Mouse (Mus musculus) kidney, embryonic 14.5 days (tissue): ENCODE results near the gene Gbp6. TPM values are rescaled to one million over a fixed set of nuclear protein-coding genes. Genes with fewer than 3 reads are reported as not detected.
"Not testable (repeated sequence)": the region's sequence is repeated elsewhere in the genome, so short reads cannot be mapped to it uniquely, and the experiment has no call there.

Experiments used
- ATAC-seq: fragments of 200-750 bp; cut with Nextera tagmentation; 2 replicates; pipeline ENCODE4 v1.8.0; 2017; ENCODE audit warnings: moderate number of reproducible peaks, mild to moderate bottlenecking, moderate TSS enrichment, moderate library complexity; ENCODE audit not compliant: low FRiP score, low TSS enrichment
- H3K27ac ChIP-seq: fragments of 300-500 bp; sonication (generic); 2 replicates; pipeline ENCODE4 v1.5.1; 2014; ENCODE audit warnings: low read depth, mild to moderate bottlenecking, low read length, moderate library complexity, mixed read lengths
- H3K27me3 ChIP-seq: fragments of 300-500 bp; sonication (generic); 2 replicates; pipeline ENCODE4 v1.6.1; 2014; ENCODE audit warnings: mild to moderate bottlenecking, low read length; ENCODE audit not compliant: control insufficient read depth, insufficient read depth
- H3K36me3 ChIP-seq: fragments of 300-500 bp; sonication (generic); 2 replicates; pipeline ENCODE4 v1.6.1; 2014; ENCODE audit warnings: low read length, mixed read lengths; ENCODE audit not compliant: control insufficient read depth, insufficient read depth
- H3K4me1 ChIP-seq: fragments of 300-500 bp; sonication (generic); 2 replicates; pipeline ENCODE4 v1.6.1; 2014; ENCODE audit warnings: low read length, mixed read lengths; ENCODE audit not compliant: control insufficient read depth, insufficient read depth
- H3K4me2 ChIP-seq: fragments of 300-500 bp; sonication (generic); replicated peaks from 2 replicates; pipeline ENCODE4 v1.6.1; 2014; ENCODE audit warnings: low read depth, mild to moderate bottlenecking, low read length
- H3K4me3 ChIP-seq: fragments of 300-500 bp; sonication (generic); 2 replicates; pipeline ENCODE4 v1.5.1; 2014; ENCODE audit warnings: mild to moderate bottlenecking, low read length
- H3K9ac ChIP-seq: fragments of 300-500 bp; sonication (generic); 2 replicates; pipeline ENCODE4 v1.6.1; 2014; ENCODE audit warnings: low read depth, mild to moderate bottlenecking, low read length, moderate library complexity
- H3K9me3 ChIP-seq: fragments of 300-500 bp; sonication (generic); 2 replicates; pipeline ENCODE4 v1.6.1; 2016; ENCODE audit warnings: low read length; ENCODE audit not compliant: control insufficient read depth
- WGBS: fragments of 180-500 bp; shearing (Covaris S2); extraction: QIAGEN DNeasy Blood & Tissue Kit; methylation state at CpG from one replicate; pipeline ENCODE4 v1.1.7; 2014; 5-methylcytosine and 5-hydroxymethylcytosine counted together
- polyA plus RNA-seq: library from polyadenylated mRNA; unstranded; fragments of >200 nt; fragmentation: Nextera tagmentation; extraction: Ambion mirVana; gene quantifications from 2 replicates; pipeline ENCODE4 v1.2.1, GENCODE M21; 2014

Gene Gbp6
- polyA plus RNA-seq, 1 experiment from 2014 or later = 0.27 TPM

DNA sequence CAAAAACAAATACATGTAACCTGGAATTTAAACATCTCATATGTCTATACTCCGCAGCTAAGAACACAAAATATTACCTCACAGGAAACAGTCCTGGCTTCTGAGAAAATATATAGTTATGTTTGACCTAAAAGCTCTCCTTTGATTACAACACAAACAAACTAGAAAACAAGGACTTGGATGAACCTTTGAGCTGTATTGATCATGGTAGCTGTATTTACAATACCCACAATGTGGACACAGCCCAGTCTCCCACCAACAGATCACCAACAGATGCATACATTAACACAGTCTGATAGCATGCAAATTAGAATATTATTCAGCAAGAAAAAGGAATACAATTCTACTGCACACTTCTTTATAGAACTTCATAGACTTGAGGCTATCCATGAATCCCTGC lies 55.1 kb downstream of the Gbp6 start:
- H3K9ac ChIP-seq, H3K4me1 ChIP-seq, H3K4me3 ChIP-seq, H3K4me2 ChIP-seq, H3K27ac ChIP-seq, H3K27me3 ChIP-seq, H3K36me3 ChIP-seq, ATAC-seq, H3K9me3 ChIP-seq: not testable (repeated sequence)
- 74% methylated on average over 1 of the region's 1 CpGs for WGBS

DNA sequence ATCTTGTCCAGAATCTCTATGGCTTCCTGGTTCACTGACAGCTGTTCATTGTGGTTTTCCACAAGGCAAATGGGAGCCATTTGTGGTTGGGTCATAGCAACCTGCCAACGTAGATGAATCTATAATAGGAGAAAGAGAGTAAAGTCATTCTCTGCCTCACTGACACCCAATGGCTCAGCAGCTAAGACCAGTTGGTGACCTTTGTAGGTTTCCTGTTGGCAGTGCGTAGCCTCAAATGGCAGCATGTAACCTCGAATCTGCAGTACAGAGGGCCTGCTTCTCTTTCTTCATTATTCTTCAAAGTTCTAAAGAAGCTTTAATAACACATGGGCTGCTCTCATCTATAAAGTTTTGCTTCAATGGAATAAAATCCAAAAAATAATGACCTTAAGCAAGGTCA lies 57.5 kb downstream of the Gbp6 start:
- not testable (repeated sequence) for H3K9me3 ChIP-seq, H3K27me3 ChIP-seq, ATAC-seq, H3K36me3 ChIP-seq, H3K4me1 ChIP-seq, H3K27ac ChIP-seq, H3K9ac ChIP-seq, H3K4me3 ChIP-seq, H3K4me2 ChIP-seq
- 84% methylated on average over 3 of the region's 3 CpGs for WGBS

Other genes with a start within 250 kb of the Gbp6 start
- 0.76 and 2.1 TPM in 2 replicates for gene Gbp9, start 154.2 kb downstream of the Gbp6 start, polyA plus RNA-seq
- gene Gbp8, start 154.2 kb downstream of the Gbp6 start, polyA plus RNA-seq = 0.31 and 0.39 TPM in 2 replicates
- 0.24 and 0.31 TPM in 2 replicates for gene Gbp4, start 154.1 kb downstream of the Gbp6 start, polyA plus RNA-seq
- gene Gbp10, start 54.2 kb downstream of the Gbp6 start, polyA plus RNA-seq = not detected in 2 replicates
- not detected in 2 replicates for gene Gm43302, start within 50 bp of the Gbp6 start, polyA plus RNA-seq
- gene Lrrc8b, start 122.1 kb upstream of the Gbp6 start, polyA plus RNA-seq = 8.0 and 12.1 TPM in 2 replicates
- 13.1 and 14.2 TPM in 2 replicates for gene Lrrc8c, start 225.7 kb upstream of the Gbp6 start, polyA plus RNA-seq